Mouse (Mus musculus) kidney, postnatal 36 days (tissue): ENCODE results near the gene Helb.

Experiments
- DNase-seq, 2 experiments: peaks; one replicate each; pipeline ENCODE4 v3.0.0; 2021 to 2022; ENCODE audit warnings: mixed read lengths in 2 of 2

Helb gene

DNA sequence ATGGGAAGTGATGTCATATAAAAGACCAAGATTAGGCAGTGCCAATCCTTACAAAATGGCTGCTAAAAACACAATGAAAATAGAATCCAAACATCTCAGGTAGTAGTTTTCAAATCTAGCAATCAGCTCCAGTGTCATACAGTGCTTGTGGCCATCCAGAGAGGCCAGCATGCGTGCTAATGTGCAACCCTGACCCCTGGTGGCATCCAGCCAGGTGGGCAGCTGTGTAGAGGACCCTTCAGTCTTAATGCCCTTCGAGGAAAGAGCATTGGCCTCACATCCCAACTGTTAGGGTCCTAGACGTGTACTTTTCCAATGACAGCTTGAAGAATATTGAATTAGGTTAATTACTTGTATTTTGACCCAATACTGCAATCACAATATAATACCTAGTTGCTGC lies 34.9 kb downstream of the Helb start:
- DNase-seq: no peak

DNA sequence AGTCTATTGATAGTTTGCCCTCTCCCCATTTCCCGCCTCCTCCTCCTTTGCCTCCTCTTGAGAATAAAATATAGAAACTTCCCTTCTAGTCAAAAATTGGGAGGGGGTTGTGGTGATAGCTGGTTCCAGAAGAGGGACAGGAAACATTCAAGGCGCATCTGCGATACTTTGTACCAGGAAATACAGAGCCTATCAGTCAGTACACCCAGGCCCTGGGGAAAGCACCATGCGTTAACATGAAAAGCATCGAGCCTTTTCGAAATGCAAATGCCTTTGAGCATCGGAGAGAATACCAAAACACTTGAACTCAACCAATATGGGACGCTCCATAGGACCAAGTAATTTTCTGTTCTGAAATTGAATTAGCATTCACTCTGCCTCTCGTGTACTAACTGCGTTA lies 46.5 kb downstream of the Helb start:
- DNase-seq: no peak

DNA sequence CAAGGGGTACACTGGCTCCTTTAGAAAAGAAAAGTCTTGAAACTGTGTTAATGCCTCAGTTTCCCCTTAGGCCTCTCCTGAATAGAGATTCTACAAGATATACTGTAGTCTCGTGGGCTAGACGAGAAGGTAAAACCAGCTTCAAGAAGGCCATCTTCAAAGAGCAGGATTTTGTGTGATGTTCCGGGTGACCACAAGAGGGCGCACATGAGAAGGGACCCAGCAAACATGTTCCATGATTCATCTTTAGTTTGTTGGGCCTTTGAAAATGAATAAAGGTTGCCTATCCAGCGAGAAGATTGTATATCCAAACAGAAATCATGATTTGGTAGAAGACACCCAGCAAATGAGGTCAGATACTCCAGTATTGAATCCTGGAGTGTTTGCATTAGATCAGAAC lies 48.4 kb downstream of the Helb start:
- DNase-seq: peak; percentile 39 to 78

DNA sequence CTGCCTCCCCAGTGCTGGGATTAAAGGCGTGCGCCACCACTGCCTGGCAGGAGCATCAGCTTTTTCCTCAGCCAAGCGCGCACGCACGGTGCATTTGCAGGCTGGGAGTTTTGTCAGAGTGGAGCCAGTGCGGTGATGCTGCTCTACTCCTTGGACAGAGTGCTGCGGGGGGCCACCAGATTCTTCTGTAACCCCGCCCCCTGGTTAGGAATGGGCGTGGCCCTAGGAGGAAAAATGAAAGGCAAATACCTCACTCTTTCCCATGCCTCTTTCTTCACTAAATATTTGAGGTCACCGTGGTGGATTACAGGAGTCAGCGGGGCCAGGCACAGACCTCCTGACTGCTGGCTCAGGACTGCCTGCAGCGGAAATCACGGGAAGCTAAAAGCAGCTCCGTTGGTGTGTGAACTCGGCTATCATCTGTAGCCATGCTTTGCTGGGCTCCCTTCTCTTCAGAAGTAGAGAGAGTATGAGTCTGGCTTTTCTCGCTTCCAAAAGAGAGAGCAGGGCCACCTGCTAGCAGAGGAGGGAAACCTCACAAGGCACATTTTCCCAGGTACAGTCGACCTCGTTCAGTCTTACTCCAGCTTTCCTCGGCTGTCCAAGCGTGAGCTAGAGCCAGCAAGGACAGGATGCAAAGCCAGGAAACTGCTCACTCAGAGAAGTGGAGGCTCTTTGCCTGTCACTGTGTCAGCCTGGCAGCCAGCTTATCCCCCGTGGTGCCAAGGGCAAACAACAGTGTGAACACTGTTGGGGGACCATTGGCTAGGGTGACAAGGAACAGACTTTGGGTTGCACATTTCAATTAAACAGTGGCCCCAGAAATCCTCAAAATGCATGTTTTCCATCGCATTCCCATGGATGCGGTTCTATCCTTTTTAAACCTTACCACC lies 51.3 kb downstream of the Helb start:
- DNase-seq: no peak

DNA sequence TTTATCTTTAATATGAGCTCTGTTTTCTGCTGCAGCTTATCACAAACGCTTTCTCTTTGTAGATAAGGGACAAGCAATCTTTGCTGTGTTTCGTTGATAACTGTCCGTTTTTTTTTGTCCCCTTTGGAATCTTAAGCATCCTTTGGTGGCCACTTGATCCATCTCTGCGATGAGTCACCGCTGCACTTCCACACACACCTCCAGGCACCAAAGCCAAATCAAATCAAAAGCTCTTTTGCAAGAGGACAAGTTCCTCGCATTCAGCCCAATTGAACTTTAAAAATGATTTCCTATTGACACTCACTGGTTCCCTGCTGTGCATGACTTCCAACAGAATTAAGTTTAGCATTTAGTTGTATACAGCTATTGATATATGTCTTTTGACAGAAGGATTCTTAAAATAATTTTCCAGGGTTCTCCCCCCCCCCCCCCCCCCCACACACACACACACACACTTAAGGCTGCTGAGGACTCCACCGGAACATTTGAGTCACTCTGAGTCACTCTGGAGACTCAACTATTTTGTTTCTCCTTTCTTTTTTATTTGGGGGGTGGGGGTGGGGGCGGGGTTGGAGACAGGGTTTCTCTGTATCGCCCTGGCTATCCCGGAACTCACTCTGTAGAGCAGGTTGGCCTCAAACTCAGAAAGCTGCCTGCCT lies 52.1 kb downstream of the Helb start:
- no peak for DNase-seq

DNA sequence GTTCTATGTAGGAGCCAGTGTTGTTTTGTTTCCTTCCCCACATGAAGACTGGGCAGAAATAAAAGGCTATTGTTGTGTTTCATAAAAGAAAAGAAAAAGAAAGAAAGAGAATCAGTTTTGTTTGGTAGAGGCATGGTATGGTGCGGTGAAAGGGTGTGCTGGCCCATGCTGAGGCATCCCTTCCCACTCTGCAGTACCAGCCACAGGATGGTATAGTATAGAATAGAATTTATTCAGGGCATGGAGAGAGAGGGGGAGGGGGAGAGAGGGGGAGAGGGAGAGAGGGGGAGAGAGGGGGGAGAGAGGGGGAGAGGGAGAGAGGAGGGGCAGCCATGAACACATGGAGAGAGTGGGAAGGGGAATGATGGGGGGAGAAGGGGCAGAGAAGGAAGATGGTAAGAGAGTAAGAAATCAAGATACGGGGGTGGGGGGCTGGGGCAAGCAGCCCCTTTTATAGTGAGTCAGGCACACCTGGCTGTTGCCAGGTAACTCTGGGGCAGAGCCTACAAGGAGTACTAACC lies 68.0 kb downstream of the Helb start:
- DNase-seq: no peak

DNA sequence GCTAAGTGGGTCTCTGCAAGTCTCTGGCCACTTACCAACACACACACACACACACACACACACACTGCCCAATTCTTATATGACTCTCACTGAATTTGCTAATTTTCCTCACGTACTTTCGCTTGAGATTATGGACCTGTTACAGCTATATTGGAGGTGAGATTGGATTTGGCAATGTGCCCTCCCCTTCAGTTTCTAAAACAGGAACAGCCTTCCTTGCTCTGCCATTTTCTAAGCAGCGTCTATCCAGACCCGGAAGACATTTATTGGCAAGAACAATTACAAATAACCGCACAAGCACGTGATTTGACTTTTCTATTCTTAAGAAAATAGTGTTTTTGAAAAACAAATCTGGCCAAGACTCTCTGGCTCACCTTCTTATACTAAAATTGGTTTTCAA lies 68.5 kb downstream of the Helb start:
- no peak for DNase-seq

DNA sequence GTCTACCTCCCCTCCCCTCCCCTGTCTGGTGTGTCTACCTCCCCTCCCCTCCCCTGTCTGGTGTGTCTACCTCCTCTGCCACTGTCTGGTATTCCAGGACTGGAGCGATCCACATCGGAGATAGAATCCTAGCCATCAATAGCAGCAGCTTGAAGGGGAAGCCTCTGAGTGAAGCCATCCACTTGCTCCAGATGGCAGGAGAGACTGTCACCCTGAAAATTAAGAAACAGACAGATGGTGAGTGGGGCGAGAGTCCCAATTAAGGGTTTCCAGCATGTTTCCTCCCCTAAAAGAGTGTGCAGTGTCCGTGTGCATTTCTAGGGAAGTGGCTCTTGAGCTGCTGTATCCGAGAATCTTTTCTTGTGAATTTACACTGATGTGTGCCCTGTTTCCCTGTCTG lies 74.6 kb downstream of the Helb start:
- DNase-seq: no peak

DNA sequence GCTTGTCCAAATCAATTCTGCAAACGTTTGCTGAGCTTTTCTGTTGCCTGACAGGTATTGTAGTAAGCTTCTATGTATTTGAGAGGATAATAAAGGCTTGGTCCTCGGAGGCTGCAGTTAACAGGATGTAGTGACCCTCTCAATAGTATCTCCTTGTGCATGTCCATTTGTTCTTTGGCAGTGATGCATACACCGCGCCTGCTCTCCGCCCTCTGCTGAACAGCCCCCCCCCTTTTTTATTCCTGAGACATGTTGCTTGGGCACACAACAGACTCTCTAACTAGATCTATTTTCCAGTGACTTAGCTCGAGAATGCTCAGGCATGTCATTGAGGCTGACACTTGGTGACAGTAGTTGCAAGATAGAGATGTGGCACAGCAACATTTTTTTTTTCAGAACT lies 77.0 kb downstream of the Helb start:
- DNase-seq: no peak

DNA sequence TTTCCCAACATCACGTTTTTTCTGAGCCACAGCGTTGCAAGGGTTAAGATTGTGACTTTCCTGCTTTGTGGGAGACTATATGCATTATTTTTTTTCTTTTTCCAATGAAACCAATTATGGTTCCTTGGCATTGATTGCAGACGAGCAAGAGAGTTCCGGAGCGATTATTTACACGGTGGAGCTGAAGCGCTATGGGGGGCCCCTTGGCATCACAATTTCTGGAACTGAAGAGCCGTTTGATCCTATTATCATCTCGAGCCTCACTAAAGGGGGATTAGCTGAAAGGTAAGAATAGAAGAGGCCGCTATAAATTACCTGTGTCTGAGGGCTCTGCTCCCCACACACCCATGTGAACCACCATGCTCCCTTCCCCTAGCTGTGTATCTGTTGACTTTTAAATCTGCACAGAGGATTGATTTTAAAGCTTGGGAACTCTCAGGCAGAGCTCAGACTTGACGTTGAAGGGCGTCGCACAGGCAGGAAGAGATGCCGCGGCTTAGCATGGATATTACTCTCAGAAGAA lies 77.5 kb downstream of the Helb start:
- no peak for DNase-seq

DNA sequence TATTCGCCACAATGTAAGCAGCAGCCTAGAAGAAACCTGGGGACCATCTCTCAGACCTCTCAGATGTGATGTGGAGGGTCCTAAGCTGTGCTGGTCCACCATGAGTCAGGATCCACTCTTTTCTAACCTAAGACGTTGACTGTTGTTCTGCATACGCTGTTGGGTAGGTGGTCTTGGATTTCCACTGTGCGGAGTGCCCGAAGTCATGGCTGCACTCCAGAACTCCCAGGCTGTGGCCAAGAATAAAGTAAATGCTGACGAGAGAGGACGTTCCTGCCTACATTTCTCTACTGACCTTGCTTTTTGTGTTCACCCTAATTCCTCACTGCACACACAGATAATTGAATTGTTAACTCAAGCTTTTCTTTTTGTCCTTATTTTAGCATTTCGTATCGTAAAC lies 78.9 kb downstream of the Helb start:
- no peak for DNase-seq
